Mouse (Mus musculus) left cerebral cortex, adult 9 months (tissue): ENCODE data around the gene Atf6.
A peak's percentile ranks its signal among the peaks of the same experiment; 100 is the strongest.

Experiments
- DNase-seq, 2 experiments: peaks; one replicate each; pipeline ENCODE4 v3.0.0; 2022; ENCODE audit warnings: low spot score in 2 of 2

Atf6 gene

DNA sequence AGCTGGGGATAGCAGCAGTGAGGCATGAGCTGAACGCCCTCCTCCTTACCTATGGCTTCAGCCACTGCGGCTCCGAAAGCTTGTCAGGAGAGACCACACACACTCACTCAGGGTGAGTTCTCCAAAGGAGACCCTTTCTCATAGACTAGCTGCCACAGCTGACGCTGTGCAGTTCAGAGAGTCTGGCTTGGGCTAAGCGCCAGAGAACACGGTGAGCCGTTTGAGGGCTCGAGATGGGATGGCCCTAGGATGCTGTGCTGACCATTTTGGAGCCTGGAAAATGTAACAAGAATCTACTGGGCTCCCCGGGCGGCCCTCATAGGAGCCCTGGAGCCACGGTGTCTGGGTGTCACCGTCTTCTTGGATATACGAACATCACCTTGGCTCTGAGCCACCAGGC lies 208.3 kb downstream of the Atf6 start:
- DNase-seq, result no peak

DNA sequence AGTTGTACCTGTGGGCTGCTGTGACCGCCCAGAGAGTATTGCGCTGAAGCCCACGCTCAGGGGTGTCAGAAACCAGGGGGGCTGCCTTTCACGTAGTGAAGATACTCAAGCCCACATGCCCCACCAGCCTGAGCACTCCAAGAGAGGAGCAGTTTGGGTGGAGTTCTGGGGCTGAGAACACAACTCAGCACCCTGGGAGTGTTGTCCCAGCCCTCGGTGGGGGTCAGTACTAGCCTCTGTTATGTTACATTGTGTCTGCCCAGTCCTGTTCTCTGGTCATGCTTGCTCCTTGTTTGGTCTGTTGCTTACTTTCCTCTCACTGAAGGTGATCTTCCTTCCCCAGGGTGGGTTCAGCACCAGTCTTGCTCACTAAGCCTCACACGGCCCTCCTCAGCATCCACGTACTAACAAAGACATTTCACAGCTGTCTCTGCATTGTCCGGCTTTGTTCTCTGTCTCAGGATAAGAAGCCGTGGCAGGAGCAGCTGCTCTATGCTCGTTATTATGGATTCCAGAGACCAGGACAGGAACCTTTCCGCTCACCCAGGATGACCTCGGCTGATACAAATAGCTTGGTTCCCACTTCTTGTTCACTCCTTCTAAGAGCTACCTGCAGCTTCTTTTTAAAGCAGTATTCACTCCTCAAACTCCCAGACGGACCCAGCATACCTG lies 209.8 kb downstream of the Atf6 start:
- DNase-seq, result no peak

DNA sequence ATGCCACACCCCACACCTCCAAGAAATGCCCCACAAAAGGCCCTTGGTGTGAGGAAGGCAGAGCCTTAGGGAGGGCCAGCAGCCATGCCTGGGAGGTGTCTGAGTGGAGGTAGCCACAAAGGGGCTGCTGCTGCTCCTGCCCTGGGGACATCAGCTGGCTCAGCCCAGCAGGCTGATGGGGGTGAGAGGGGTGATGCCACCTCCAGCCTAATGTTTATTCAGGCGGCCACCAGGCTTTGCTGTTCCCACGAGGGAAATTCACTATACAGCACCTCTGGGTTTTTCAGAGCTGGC lies 210.4 kb downstream of the Atf6 start:
- DNase-seq, result no peak

DNA sequence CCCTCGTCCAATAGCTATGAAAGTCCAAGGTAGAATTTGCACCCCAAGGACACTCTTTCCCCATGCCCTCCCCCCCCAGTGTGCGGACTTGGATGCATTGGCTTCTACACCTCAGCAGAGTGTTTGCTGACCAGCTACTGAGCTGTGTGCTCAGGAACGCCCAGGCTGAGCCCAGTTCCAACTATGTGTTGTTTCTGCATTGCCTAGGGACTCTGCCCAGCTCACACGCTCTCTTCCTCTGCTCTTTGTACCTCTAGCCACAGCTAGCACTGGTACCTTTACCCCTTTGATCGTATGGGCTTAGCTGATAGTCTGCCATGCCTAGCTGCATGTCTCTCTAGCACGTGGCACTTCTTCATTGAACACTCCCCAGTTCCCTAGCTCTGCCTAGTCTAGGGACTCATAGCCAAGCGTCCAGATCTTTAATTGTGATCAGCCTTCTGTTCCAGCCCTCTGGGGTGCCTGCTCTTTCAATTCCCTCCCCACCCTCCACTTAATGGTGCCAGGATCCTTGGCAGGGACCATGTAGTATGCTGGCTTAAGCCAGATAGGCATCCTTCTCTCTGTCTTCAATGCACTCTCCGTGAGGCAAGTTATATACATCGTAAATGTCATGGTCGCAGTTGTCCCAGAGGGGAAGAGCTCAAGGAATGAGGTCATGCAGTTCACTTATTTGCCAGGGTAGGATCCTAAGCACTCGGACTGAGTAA lies 210.9 kb downstream of the Atf6 start:
- no peak for DNase-seq

DNA sequence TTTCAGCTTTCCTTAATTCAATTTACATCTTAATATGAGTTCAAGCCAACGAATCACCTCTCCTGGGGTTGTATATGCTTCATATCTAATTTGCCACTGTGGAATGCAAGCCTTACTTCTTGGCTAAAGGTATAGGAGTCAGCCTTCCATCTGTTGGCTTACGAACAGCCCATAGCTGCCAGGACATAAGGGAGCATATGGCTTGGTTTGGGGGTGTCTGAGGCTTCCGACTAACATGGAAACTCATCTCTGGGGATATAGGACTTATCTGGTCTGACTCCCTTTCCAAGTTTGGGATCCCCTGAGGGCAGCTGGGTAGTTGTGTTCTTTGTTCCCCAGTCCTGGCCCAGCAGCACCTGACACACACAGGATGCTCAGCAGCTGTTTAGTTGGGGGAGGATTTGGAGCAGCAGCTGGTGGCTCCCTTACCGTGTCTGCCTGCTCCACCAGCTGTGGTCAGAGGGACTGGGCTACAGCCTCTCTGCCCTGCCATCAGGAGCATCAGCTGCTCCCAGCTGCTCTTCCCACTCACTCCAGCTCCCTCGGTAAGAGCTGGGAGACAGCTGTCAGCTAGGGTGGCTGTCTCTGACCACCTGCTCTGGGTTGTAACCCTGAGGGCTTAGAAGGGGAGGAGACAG lies 212.2 kb downstream of the Atf6 start:
- DNase-seq, result peak in 1 of 2 experiments; percentile 61
